Mouse (Mus musculus) spleen, adult 2 months (tissue): ENCODE measurements around the gene 1500009C09Rik. TPM values are rescaled to one million over a fixed set of nuclear protein-coding genes. Genes with fewer than 3 reads are reported as not detected.

ENCODE experiments used
- DNase-seq, 2 experiments: peaks; one replicate each; pipeline versions ENCODE4 v3.0.0 to v3.0.0-alpha.2; 2012 to 2021; ENCODE audit warnings: low spot score in 2 of 2, low read depth in 1 of 2
- H3K27ac ChIP-seq: fragments of 200-500 bp; 2 replicates; pipeline ENCODE4 v1.5.1; 2012; ENCODE audit warnings: low read length, inconsistent platforms; ENCODE audit not compliant: insufficient read depth
- H3K27me3 ChIP-seq: fragments of 200-500 bp; 2 replicates; pipeline ENCODE4 v1.6.1; 2012; ENCODE audit warnings: mild to moderate bottlenecking, moderate library complexity, low read length, inconsistent platforms; ENCODE audit not compliant: control insufficient read depth, insufficient read depth
- H3K36me3 ChIP-seq: fragments of 200-500 bp; 2 replicates; pipeline ENCODE4 v1.6.1; 2012; ENCODE audit warnings: mild to moderate bottlenecking, low read length, inconsistent platforms; ENCODE audit not compliant: control insufficient read depth, insufficient read depth
- H3K4me1 ChIP-seq: fragments of 200-500 bp; 2 replicates; pipeline ENCODE4 v1.6.1; 2011; ENCODE audit warnings: inconsistent platforms; ENCODE audit not compliant: control insufficient read depth, insufficient read depth, insufficient read length
- H3K4me3 ChIP-seq: fragments of 200-500 bp; 2 replicates; pipeline ENCODE4 v1.5.1; 2011; ENCODE audit warnings: mild to moderate bottlenecking, inconsistent platforms; ENCODE audit not compliant: insufficient read depth, insufficient read length; ENCODE audit errors: extremely low read depth
- CTCF ChIP-seq: fragments of 200-500 bp; IDR thresholded peaks from 2 replicates; pipeline ENCODE4 v1.5.1; 2011; ENCODE audit warnings: mild to moderate bottlenecking, inconsistent platforms; ENCODE audit not compliant: insufficient read depth, insufficient read length, insufficient replicate concordance; ENCODE audit errors: extremely low read depth
- POLR2A ChIP-seq: fragments of 200-500 bp; IDR thresholded peaks from 2 replicates; pipeline ENCODE4 v1.6.1; 2011; ENCODE audit warnings: low read depth, low read length, inconsistent platforms
- WGBS: fragments of 180-500 bp; shearing (Covaris S2); methylation state at CpG from one replicate; pipeline ENCODE4 v1.1.7; 2018; 5-methylcytosine and 5-hydroxymethylcytosine counted together
- polyA plus RNA-seq: library from polyadenylated mRNA; depleted of rRNA; stranded (reverse); fragments of >200 nt; gene quantifications from 2 replicates; pipeline ENCODE4 v1.2.3, GENCODE M21; 2012

Gene 1500009C09Rik
- polyA plus RNA-seq, 1 experiment = 0.08 TPM

DNA sequence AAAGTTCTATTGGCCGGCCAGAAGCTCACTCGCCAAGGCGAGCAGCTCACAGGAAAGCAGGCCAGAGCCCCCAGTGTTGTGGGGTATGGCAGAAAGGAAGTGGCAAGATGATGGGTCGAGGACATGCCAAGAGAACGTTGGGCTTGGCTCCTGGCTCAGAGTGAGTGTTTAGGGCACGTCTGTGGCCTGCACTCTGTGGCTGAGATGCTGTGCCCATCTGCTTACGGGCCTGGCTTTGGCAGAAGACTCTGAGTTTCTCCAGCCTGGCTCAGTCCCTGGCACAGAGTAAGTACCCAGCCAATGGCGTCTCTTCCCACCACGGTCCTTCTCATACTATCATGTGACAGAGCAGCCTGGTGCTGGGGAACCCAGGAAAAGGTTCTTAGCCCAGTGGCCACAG, 16.6 kb downstream of the 1500009C09Rik start:
- WGBS = 57% methylated on average over 9 of the region's 9 CpGs
- Histone ChIP-seq H3K4me1 (no peaks in the 10 kb centered on the region), H3K36me3 (no peaks in the 10 kb centered on the region), H3K27ac (no peak overlapping the region), H3K27me3 (no peaks in the 10 kb centered on the region), H3K4me3 (no peak overlapping the region)
- TF ChIP-seq POLR2A = no peak
- no peak for TF ChIP-seq CTCF
- no peak for DNase-seq

DNA sequence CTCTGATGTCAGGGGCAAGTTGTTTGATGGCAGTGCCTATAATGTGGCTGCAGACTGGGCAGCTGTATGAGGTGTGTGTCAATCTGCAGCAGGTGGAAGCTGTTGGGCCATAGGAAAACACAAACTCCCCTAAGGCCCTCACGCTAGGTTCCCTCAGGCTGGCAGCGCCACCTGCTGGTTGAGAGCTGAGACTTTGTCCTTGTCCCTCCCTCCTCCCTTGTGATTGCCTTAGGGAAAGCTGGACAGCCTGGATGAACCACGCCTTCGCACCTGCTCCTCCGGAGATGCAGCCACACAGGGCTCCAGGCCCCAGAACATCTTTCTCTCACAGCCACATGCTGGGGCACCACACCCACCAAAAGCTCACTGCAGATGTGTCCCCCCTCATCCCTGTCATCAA, 19.0 kb downstream of the 1500009C09Rik start:
- TF ChIP-seq CTCF = peak; percentile 87
- no peak for TF ChIP-seq POLR2A
- Histone ChIP-seq H3K36me3 (no peaks in the 10 kb centered on the region), H3K27me3 (peaks cover 12% of the 10 kb centered on the region), H3K27ac (no peak overlapping the region), H3K4me3 (no peak overlapping the region), H3K4me1 (no peaks in the 10 kb centered on the region; the same call in none of the 2 replicates)
- DNase-seq = peak in 1 of 2 experiments; percentile 50
- WGBS = 16% methylated on average over 5 of the region's 5 CpGs

DNA sequence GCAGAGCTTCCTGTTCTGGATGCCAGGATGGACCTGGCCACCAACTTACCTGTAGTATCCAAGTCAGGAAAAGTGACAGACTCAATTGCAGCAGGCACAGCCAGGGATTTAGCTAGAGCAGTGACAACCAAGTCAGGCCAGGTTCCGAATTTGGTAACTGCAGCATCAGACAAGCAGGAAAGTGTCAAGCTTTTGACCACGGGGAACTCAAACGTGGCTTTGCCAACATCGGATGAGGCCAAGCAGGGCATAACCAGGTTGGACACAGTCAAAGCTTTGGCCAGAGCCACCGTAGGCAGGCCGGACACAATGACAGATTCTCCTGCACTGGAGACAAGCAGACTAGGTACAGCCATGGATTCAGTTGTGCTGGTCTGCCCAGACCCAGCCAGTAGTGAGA, 20.1 kb downstream of the 1500009C09Rik start:
- 79% methylated on average over 6 of the region's 6 CpGs for WGBS
- Histone ChIP-seq H3K27me3 (peaks cover 12% of the 10 kb centered on the region), H3K36me3 (no peaks in the 10 kb centered on the region), H3K4me3 (no peak overlapping the region), H3K27ac (no peak overlapping the region), H3K4me1 (no peaks in the 10 kb centered on the region; the same call in none of the 2 replicates)
- DNase-seq = no peak
- no peak for TF ChIP-seq POLR2A
- TF ChIP-seq CTCF = no peak

DNA sequence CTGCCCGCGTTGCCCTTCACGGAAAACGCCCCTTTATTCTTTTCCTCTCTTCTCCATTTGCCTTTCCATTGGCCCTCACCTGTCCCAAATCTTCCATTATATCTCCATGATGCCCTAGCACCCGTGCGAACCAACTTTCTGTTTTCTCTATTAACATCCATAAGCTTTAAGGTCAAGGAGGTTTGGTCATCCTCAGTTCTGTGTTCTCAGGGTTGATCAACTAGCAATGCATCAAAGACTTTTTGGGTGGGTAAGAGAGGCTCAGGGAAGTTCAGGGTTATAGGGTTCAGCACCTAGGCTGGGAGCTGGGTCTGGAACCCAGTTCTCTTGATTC, 22.4 kb downstream of the 1500009C09Rik start, which contains the start of gene Sept3:
Sept3 (plus strand) TSS at position 301 of the 334 bp plus-strand sequence.
- H3K27me3 ChIP-seq = peaks cover 12% of the 10 kb centered on the region
- no peaks in the 10 kb centered on the region for H3K36me3 ChIP-seq
- DNase-seq = no peak
- TF ChIP-seq POLR2A = no peak
- no peak for TF ChIP-seq CTCF
- 28% methylated on average over 6 of the region's 6 CpGs for WGBS
- H3K27ac ChIP-seq = no peak within 1 kb of the TSS
- no peaks in the 10 kb centered on the region; the same call in none of the 2 replicates for H3K4me1 ChIP-seq
- H3K4me3 ChIP-seq = peak within 1 kb of the TSS; percentile 33; the same call in 1 of the 2 replicates

DNA sequence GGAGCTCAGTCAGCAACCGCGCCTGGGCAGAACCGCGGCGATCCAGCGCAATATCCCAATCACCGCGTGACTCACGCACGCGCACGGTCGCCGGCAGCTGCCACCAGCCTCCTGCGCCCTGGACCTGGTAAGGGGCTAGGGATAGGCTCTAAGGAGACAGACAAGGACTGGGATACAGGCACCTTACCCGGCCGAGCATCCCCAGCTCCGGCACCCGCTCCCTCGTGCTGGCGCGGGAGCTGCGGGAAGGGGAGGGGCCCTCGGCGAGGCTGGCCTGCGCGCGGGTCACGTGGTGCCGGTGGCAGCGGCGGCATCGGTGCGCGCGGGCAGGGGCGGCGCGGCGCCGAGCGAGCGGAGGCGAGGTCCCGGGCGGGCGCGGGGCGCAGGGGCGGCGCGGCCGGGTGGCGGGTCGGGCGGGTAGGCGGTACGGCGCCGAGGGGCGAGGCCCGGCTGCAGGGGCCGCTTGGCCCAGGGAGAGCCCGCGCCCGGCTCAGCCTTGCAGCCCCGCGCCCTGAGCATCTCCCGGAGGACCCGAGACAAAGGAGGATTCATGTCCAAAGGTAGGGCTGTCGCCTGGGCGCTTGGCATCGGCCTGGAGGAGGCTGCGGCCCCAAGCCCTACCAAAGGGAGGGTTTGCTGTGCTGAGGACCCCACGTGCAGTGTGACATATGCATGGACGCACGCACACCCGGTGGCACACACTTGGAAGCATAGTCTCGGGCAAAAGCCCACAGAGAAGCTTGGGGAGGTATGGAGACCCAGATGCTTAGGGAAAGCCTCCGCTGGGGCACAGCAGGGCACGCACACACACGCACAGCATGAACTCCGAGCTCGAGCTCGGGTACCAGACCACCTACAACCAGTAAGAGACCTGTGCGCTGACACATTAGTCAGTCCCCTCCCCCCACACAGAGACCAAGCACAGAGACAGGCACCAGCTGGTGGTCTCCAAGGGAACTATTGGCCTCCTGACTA, 23.0 kb downstream of the 1500009C09Rik start:
- Histone ChIP-seq H3K4me3 (peak overlapping the region; percentile 33; the same call in 1 of the 2 replicates), H3K27me3 (peaks cover 12% of the 10 kb centered on the region)
- TF ChIP-seq CTCF (no peak), POLR2A (no peak)

DNA sequence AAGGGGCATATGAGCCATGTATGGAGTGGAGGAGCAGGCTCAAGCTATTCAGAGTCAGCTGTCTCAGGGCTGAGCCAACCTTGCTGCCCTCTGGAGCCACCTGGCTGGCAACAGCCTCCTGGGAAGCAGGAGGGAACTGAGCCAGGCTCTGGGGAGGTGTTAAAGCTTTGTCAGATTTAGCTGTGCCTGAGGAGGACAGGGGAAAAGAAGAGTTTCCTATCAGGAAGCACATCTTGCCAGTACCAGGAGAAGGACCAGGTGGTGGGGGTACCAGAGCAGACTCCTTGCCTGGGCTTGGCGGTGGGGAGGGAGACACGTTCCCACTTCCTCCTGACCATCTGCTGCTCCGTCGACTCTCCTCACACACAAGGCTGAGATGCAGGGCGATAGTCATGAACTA, 25.4 kb downstream of the 1500009C09Rik start:
- H3K27ac ChIP-seq = no peak overlapping the region
- H3K27me3 ChIP-seq = peaks cover 12% of the 10 kb centered on the region
- TF ChIP-seq POLR2A (no peak), CTCF (no peak)
- 12% methylated on average over 5 of the region's 5 CpGs for WGBS
- no peak overlapping the region for H3K4me3 ChIP-seq
- DNase-seq = no peak
- H3K4me1 ChIP-seq = no peaks in the 10 kb centered on the region; the same call in none of the 2 replicates
- no peaks in the 10 kb centered on the region for H3K36me3 ChIP-seq

More for the DNA sequence above, 23.0 kb downstream of the 1500009C09Rik start:
- no peak for DNase-seq
- 2% methylated on average over 71 of the region's 86 CpGs for WGBS
- no peaks in the 10 kb centered on the region; the same call in none of the 2 replicates for H3K4me1 ChIP-seq
- H3K27ac ChIP-seq = no peak overlapping the region
- H3K36me3 ChIP-seq = no peaks in the 10 kb centered on the region

DNA sequence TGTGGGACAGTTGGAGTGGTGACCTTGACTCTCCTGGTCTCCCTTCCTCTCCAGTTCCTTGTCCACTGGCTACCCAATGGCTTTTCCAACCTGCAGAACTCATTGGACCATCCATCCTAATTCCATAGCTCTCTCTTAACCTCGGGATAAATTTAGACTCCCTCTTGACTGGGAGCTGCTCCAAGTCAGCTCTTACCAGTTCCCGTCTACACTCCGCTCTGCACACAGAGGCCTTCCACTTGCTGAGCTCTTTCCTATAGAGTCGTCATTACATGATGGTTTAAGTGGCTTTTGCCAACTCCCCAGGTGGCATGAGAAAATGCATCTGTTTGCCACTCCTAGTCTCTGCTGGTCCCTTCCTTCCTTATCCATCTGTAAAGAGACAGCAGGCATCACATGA, 28.4 kb downstream of the 1500009C09Rik start:
- no peak for DNase-seq
- H3K36me3 ChIP-seq = no peaks in the 10 kb centered on the region
- no peak overlapping the region for H3K27ac ChIP-seq
- WGBS = 71% methylated on average over 4 of the region's 4 CpGs
- no peaks in the 10 kb centered on the region for H3K4me1 ChIP-seq
- TF ChIP-seq CTCF = no peak
- no peak for TF ChIP-seq POLR2A
- peaks cover 1% of the 10 kb centered on the region; the same call in 1 of the 2 replicates for H3K27me3 ChIP-seq
- no peak overlapping the region for H3K4me3 ChIP-seq
